Mouse (Mus musculus): ENCODE measurements around the gene Ak8. TPM values are rescaled to one million over a fixed set of nuclear protein-coding genes. Genes with fewer than 3 reads are reported as not detected.

Ak8 gene
- polyA plus RNA-seq, 1 experiment from 2014 or later: 0.41 TPM

GRCm38 (mm10) chr2:28692692-28693091 lies 7.3 kb upstream of the Ak8 start:
- H3K4me3 ChIP-seq (ENCODE audit: low read depth, low read length): no peak overlapping the region
- WGBS (ENCODE audit: insufficient replicate concordance): 72% methylated on average over 9 of the region's 9 CpGs
- no peak overlapping the region for H3K27ac ChIP-seq (ENCODE audit: low read depth)
- TF ChIP-seq CTCF (IDR thresholded peaks at IDR 0.05; ENCODE audit: low read depth) (no peak), EP300 (IDR thresholded peaks at IDR 0.05; ENCODE audit: low read depth) (no peak)
- H3K9me3 ChIP-seq (ENCODE audit: low read length): no peaks in the 10 kb centered on the region
- no peak for ATAC-seq
- H3K4me2 ChIP-seq (ENCODE audit: low read depth, low read length): no peak overlapping the region
- no peak overlapping the region for H3K9ac ChIP-seq (replicated peaks)
- H3K36me3 ChIP-seq (replicated peaks; ENCODE audit: insufficient read depth, low read length): peaks cover 5% of the 10 kb centered on the region; the same call in 1 of the 2 replicates
- peaks cover 2% of the 10 kb centered on the region; the same call in 1 of the 2 replicates for H3K4me1 ChIP-seq (ENCODE audit: insufficient read depth)
- no peak for DNase-seq
- H3K27me3 ChIP-seq (ENCODE audit: insufficient read depth, low read length): no peaks in the 10 kb centered on the region

- TF ChIP-seq EP300 (IDR thresholded peaks at IDR 0.05; ENCODE audit: low read depth) (no peak), CTCF (IDR thresholded peaks at IDR 0.05; ENCODE audit: low read depth) (no peak)
- H3K4me2 ChIP-seq (ENCODE audit: low read depth, low read length): peak overlapping the region; percentile 22; the same call in 1 of the 2 replicates
- H3K9ac ChIP-seq (replicated peaks): no peak overlapping the region
- no peaks in the 10 kb centered on the region for H3K36me3 ChIP-seq (replicated peaks; ENCODE audit: insufficient read depth, low read length)
- H3K27me3 ChIP-seq (ENCODE audit: insufficient read depth, low read length): 0 out of 2 replicates have a peak, but pooled peaks cover 3% of the 10 kb centered on the region
- peaks cover 15% of the 10 kb centered on the region for H3K4me1 ChIP-seq (ENCODE audit: insufficient read depth)
- no peak overlapping the region for H3K4me3 ChIP-seq (ENCODE audit: low read depth, low read length)
- WGBS (ENCODE audit: insufficient replicate concordance): 43% methylated on average over 5 of the region's 5 CpGs
- peak overlapping the region; percentile 68 for H3K27ac ChIP-seq (ENCODE audit: low read depth)
- ATAC-seq (no peak), DNase-seq (no peak)
- H3K9me3 ChIP-seq (ENCODE audit: low read length): no peaks in the 10 kb centered on the region
These were observed 1.4 kb upstream of the Ak8 start for GRCm38 (mm10) chr2:28698566-28698965.

- H3K27ac ChIP-seq (ENCODE audit: low read depth): no peak overlapping the region
- H3K9me3 ChIP-seq (ENCODE audit: low read length): no peaks in the 10 kb centered on the region
- H3K4me2 ChIP-seq (ENCODE audit: low read depth, low read length): 0 out of 2 replicates have a peak overlapping the region, but pooled peaks have one; percentile 13
- 0 out of 2 replicates have a peak, but pooled peaks cover 3% of the 10 kb centered on the region for H3K27me3 ChIP-seq (ENCODE audit: insufficient read depth, low read length)
- ATAC-seq (peak; percentile 68), DNase-seq (no peak)
- H3K9ac ChIP-seq (replicated peaks): no peak overlapping the region
- no peak overlapping the region for H3K4me3 ChIP-seq (ENCODE audit: low read depth, low read length)
- peaks cover 16% of the 10 kb centered on the region for H3K4me1 ChIP-seq (ENCODE audit: insufficient read depth)
- H3K36me3 ChIP-seq (replicated peaks; ENCODE audit: insufficient read depth, low read length): no peaks in the 10 kb centered on the region
- 44% methylated on average over 8 of the region's 8 CpGs for WGBS (ENCODE audit: insufficient replicate concordance)
- TF ChIP-seq CTCF (IDR thresholded peaks at IDR 0.05; ENCODE audit: low read depth) (no peak), EP300 (IDR thresholded peaks at IDR 0.05; ENCODE audit: low read depth) (peak; percentile 88)
These were observed 1.8 kb downstream of the Ak8 start for GRCm38 (mm10) chr2:28701646-28702262.

GRCm38 (mm10) chr2:28706106-28706636 lies 6.2 kb downstream of the Ak8 start:
- TF ChIP-seq EP300 (IDR thresholded peaks at IDR 0.05; ENCODE audit: low read depth) (no peak), CTCF (IDR thresholded peaks at IDR 0.05; ENCODE audit: low read depth) (no peak)
- DNase-seq (no peak), ATAC-seq (no peak)

GRCm38 (mm10) chr2:28706787-28707186 lies 6.8 kb downstream of the Ak8 start:
- no peak overlapping the region for H3K4me2 ChIP-seq (ENCODE audit: low read depth, low read length)
- H3K4me3 ChIP-seq (ENCODE audit: low read depth, low read length): no peak overlapping the region
- H3K36me3 ChIP-seq (replicated peaks; ENCODE audit: insufficient read depth, low read length): no peaks in the 10 kb centered on the region
- H3K27ac ChIP-seq (ENCODE audit: low read depth): no peak overlapping the region
- TF ChIP-seq EP300 (IDR thresholded peaks at IDR 0.05; ENCODE audit: low read depth) (no peak), CTCF (IDR thresholded peaks at IDR 0.05; ENCODE audit: low read depth) (no peak)
- no peak for ATAC-seq
- no peak for DNase-seq
- H3K9ac ChIP-seq (replicated peaks): no peak overlapping the region
- H3K4me1 ChIP-seq (ENCODE audit: insufficient read depth): peaks cover 3% of the 10 kb centered on the region; the same call in 1 of the 2 replicates
- H3K27me3 ChIP-seq (ENCODE audit: insufficient read depth, low read length): no peaks in the 10 kb centered on the region
- H3K9me3 ChIP-seq (ENCODE audit: low read length): no peaks in the 10 kb centered on the region
- 33% methylated on average over 6 of the region's 6 CpGs for WGBS (ENCODE audit: insufficient replicate concordance)

More at GRCm38 (mm10) chr2:28706106-28706636, 6.2 kb downstream of the Ak8 start:
- H3K9me3 ChIP-seq (ENCODE audit: low read length): no peaks in the 10 kb centered on the region
- no peak overlapping the region for H3K27ac ChIP-seq (ENCODE audit: low read depth)
- H3K4me2 ChIP-seq (ENCODE audit: low read depth, low read length): no peak overlapping the region
- H3K36me3 ChIP-seq (replicated peaks; ENCODE audit: insufficient read depth, low read length): no peaks in the 10 kb centered on the region
- no peak overlapping the region for H3K9ac ChIP-seq (replicated peaks)
- H3K4me3 ChIP-seq (ENCODE audit: low read depth, low read length): no peak overlapping the region
- H3K27me3 ChIP-seq (ENCODE audit: insufficient read depth, low read length): no peaks in the 10 kb centered on the region
- 56% methylated on average over 8 of the region's 8 CpGs for WGBS (ENCODE audit: insufficient replicate concordance)
- peaks cover 3% of the 10 kb centered on the region; the same call in 1 of the 2 replicates for H3K4me1 ChIP-seq (ENCODE audit: insufficient read depth)

GRCm38 (mm10) chr2:28713036-28713435 lies 13.1 kb downstream of the Ak8 start:
- WGBS (ENCODE audit: insufficient replicate concordance): 80% methylated on average over 8 of the region's 8 CpGs
- Histone ChIP-seq H3K27me3 (ENCODE audit: insufficient read depth, low read length) (no peaks in the 10 kb centered on the region), H3K27ac (ENCODE audit: low read depth) (no peak overlapping the region), H3K9me3 (ENCODE audit: low read length) (no peaks in the 10 kb centered on the region), H3K9ac (replicated peaks) (no peak overlapping the region), H3K36me3 (replicated peaks; ENCODE audit: insufficient read depth, low read length) (no peaks in the 10 kb centered on the region), H3K4me3 (ENCODE audit: low read depth, low read length) (no peak overlapping the region), H3K4me2 (ENCODE audit: low read depth, low read length) (no peak overlapping the region), H3K4me1 (ENCODE audit: insufficient read depth) (no peaks in the 10 kb centered on the region)
- ATAC-seq (no peak), DNase-seq (no peak)
- TF ChIP-seq CTCF (IDR thresholded peaks at IDR 0.05; ENCODE audit: low read depth) (no peak), EP300 (IDR thresholded peaks at IDR 0.05; ENCODE audit: low read depth) (no peak)
